Mouse (Mus musculus) bone marrow, adult 2 months (tissue): Measurements from ENCODE around the gene Il11ra1.
"Not testable (repeated sequence)": the region's sequence is repeated elsewhere in the genome, so short reads cannot be mapped to it uniquely, and the experiment has no call there.

ENCODE experiments used
- CTCF ChIP-seq: fragments of 200-500 bp; IDR thresholded peaks from 2 replicates; pipeline ENCODE4 v1.5.1; 2011; ENCODE audit warnings: low read length, control low read depth; ENCODE audit not compliant: control insufficient read depth, insufficient read depth
- POLR2A ChIP-seq: fragments of 200-500 bp; IDR thresholded peaks from 2 replicates; pipeline ENCODE4 v1.6.1; 2011; ENCODE audit warnings: low read depth, mild to moderate bottlenecking, control low read depth, low read length, borderline replicate concordance; ENCODE audit not compliant: control insufficient read depth

DNA sequence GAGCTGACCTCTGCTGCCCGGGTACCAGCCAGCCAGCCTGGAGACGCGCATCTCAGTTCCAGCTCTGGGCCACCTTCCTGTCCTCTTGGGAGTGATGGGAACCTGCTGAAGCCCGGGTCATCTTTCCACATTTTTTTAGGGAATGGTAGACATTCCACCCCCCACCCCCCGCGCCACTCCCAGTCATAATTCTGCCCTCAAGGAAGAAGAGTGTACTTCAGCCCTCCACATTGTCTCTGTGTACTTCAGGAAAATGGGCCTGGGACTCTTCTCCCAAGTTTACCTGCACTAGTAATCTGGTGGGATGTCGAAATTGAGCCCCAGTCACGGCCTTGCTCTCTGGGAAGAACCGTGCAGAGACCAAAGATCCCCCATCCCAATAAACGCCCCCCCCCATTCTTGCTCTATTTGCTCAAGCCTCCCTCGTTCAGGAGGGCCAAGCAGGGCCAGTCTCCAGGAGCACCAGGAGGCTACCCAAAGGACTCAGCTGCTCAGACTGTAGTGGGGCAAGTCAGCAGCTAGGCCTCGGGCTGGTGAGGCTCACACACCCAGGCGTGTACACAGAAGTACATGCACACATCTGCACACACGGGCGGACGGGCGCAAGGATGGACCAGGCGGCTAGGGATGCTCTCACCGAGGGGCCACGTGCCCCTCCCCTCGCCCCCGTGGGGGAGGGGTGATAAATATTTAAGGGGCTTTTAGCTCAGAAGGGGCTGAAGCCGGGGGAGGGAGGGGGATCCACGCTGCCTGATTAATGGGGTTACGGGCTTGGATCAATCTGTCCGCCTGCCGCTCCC lies 15.5 kb upstream of the Il11ra1 start:
- TF ChIP-seq CTCF, POLR2A: not testable (repeated sequence)
